Mouse (Mus musculus) embryonic facial prominence, embryonic 11.5 days (tissue): Measurements from ENCODE around the gene Sec22c. TPM values are rescaled to one million over a fixed set of nuclear protein-coding genes. Genes with fewer than 3 reads are reported as not detected.

Experiments
- ATAC-seq: fragments of 200-750 bp; cut with Nextera tagmentation; replicated peaks from 2 replicates; pipeline ENCODE4 v1.8.0; 2017; ENCODE audit warnings: low read depth; ENCODE audit not compliant: insufficient number of reproducible peaks, low FRiP score, low TSS enrichment
- DNase-seq: peaks from one replicate; pipeline ENCODE4 v3.0.0-alpha.2; 2015; ENCODE audit warnings: low spot score
- H3K27ac ChIP-seq: fragments of 300-500 bp; sonication (generic); replicated peaks from 2 replicates; pipeline ENCODE4 v1.5.1; 2014; ENCODE audit warnings: mild to moderate bottlenecking, low read depth, low read length, control low read depth
- H3K27me3 ChIP-seq: fragments of 300-500 bp; sonication (generic); 2 replicates; pipeline ENCODE4 v1.6.1; 2014; ENCODE audit warnings: mild to moderate bottlenecking, low read length, moderate library complexity, mixed read lengths; ENCODE audit not compliant: control insufficient read depth, insufficient read depth
- H3K36me3 ChIP-seq: fragments of 300-500 bp; sonication (generic); replicated peaks from 2 replicates; pipeline ENCODE4 v1.6.1; 2014; ENCODE audit warnings: low read depth, mild to moderate bottlenecking, low read length, moderate library complexity, mixed read lengths; ENCODE audit not compliant: control insufficient read depth, insufficient read depth
- H3K4me1 ChIP-seq: fragments of 300-500 bp; sonication (generic); 2 replicates; pipeline ENCODE4 v1.6.1; 2014; ENCODE audit warnings: low read length, mixed read lengths; ENCODE audit not compliant: control insufficient read depth, insufficient read depth
- H3K4me2 ChIP-seq: fragments of 300-500 bp; sonication (generic); 2 replicates; pipeline ENCODE4 v1.6.1; 2014; ENCODE audit warnings: low read depth, mild to moderate bottlenecking, control low read depth, low read length, moderate library complexity
- H3K4me3 ChIP-seq: fragments of 300-500 bp; sonication (generic); 2 replicates; pipeline ENCODE4 v1.5.1; 2014; ENCODE audit warnings: low read depth, low read length, control low read depth
- H3K9ac ChIP-seq: fragments of 300-500 bp; sonication (generic); replicated peaks from 2 replicates; pipeline ENCODE4 v1.6.1; 2014; ENCODE audit warnings: mild to moderate bottlenecking, control low read depth, low read length
- H3K9me3 ChIP-seq: fragments of 300-500 bp; sonication (generic); replicated peaks from 2 replicates; pipeline ENCODE4 v1.6.1; 2016; ENCODE audit warnings: mild to moderate bottlenecking, low read length, inconsistent platforms, mixed read lengths; ENCODE audit not compliant: control insufficient read depth
- WGBS: fragments of 180-500 bp; shearing (Covaris S2); extraction: QIAGEN DNeasy Blood & Tissue Kit; methylation state at CpG from one replicate; pipeline ENCODE4 v1.1.7; 2014; 5-methylcytosine and 5-hydroxymethylcytosine counted together
- polyA plus RNA-seq: library from polyadenylated mRNA; unstranded; fragments of >200 nt; fragmentation: Nextera tagmentation; extraction: Ambion mirVana; gene quantifications from 2 replicates; pipeline ENCODE4 v1.2.1, GENCODE M21; 2014

Gene Sec22c
- polyA plus RNA-seq, 1 experiment from 2014 or later: 11.6 TPM

DNA sequence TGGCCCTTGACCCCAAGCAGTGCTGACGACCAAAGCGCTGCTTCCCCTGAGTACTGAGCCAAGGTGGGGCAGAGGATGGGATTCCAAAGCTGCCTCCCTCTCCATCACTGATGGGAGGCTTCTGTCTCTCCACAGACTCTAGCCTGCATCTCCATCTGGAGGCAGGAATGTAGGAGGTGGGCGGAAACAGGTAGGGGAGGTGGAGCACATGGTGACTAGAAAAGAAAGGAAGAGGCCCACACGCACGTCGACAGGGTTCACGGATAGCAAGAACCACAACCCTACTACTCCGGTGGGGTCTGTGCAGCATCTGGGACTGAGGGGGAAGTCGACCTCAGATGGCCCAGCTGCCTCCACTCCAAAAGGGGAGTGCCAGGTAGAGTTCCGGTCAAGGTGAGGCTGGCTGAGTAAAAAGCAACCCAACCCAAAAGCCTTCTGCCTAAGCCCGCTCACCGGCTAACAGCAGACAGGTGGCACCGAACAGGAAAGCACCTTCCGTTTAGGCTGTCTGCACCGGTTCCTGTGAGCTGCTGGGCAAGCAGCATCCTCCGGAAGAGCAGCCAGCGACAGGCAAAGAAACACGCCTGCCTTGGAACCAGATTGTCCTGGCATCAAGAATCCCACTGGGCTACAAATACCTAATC is 23.1 kb downstream of the Sec22c start:
- 79% methylated on average over 18 of the region's 18 CpGs for WGBS
- H3K36me3 ChIP-seq: no peaks in the 10 kb centered on the region; the same call in 1 of the 2 replicates
- no peak for DNase-seq

DNA sequence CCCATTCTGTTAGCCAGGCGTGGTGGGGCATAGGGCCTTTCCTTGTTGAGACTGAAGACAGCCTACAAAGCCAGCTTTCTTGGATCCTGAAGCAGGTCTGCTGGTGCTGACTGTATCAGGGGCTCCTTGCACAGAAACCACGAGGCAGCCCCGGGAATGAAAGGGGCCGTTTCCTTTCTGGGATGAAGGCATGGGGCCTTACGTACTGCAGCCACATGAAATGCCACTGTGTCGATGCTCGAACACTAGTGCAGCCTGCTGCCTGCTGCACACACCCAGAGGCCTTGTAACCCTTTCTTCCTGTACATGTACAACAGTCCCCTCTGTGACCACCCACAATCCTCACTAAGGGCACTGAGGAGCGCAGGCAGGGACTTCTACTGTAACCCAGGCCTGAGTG is 24.1 kb downstream of the Sec22c start:
- ATAC-seq (no peak), DNase-seq (no peak)
- no peak overlapping the region for H3K4me3 ChIP-seq
- H3K36me3 ChIP-seq: no peaks in the 10 kb centered on the region; the same call in 1 of the 2 replicates
- no peaks in the 10 kb centered on the region for H3K27me3 ChIP-seq
- no peak overlapping the region for H3K9ac ChIP-seq
- 75% methylated on average over 8 of the region's 8 CpGs for WGBS
- no peaks in the 10 kb centered on the region for H3K4me1 ChIP-seq
- H3K9me3 ChIP-seq: no peaks in the 10 kb centered on the region
- no peak overlapping the region for H3K4me2 ChIP-seq
- H3K27ac ChIP-seq: no peak overlapping the region

More for the DNA sequence above, 23.1 kb downstream of the Sec22c start:
- Histone ChIP-seq H3K27me3 (no peaks in the 10 kb centered on the region), H3K9me3 (no peaks in the 10 kb centered on the region), H3K4me2 (no peak overlapping the region), H3K4me1 (no peaks in the 10 kb centered on the region), H3K4me3 (no peak overlapping the region), H3K27ac (no peak overlapping the region), H3K9ac (no peak overlapping the region)
- ATAC-seq: no peak

DNA sequence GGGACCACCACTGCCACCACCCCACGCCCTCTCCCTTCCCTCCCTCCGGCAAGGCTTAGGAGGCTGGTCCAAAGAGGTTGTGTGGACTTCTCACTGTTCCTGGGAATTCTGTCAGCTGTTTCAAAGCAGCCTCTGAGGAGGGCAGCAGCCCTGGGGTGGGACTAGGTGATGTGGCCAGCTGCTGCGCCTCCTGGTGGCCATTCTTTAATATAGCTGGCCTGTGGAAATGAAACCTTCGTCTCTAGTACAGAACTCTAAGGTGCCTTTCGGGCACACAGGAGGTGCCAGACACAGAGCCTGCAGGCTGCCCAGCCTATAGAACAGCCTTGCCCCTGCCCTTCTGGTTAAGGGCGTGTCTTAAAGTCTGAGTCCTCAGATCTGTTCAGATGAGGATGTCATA is 25.7 kb downstream of the Sec22c start:
- ATAC-seq (peak; percentile 81), DNase-seq (peak; percentile 76)
- Histone ChIP-seq H3K27ac (no peak overlapping the region), H3K4me3 (no peak overlapping the region), H3K36me3 (no peaks in the 10 kb centered on the region; the same call in 1 of the 2 replicates), H3K9ac (no peak overlapping the region), H3K9me3 (no peaks in the 10 kb centered on the region), H3K27me3 (no peaks in the 10 kb centered on the region), H3K4me2 (no peak overlapping the region), H3K4me1 (no peaks in the 10 kb centered on the region)
- WGBS: 21% methylated on average over 6 of the region's 6 CpGs

DNA sequence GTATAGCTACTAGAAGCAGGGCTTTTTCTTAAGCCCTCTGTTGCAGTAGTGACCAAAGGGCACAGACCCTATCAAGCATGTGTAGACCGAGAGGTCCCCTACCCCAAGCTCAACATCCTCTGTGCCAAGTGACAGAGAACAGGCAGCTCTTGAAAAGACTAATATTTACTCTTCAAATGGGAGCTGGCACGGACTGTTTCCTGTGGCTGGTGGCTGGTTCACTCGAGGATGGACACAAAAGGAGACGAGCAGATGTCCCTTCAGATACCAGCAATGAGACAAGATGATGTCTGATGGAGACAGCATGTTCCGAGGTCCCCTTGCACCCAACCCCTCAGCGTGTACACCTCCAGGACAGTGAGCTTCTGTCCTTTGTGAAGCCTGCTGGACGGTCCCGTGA is 27.8 kb downstream of the Sec22c start:
- no peak overlapping the region for H3K9ac ChIP-seq
- no peaks in the 10 kb centered on the region for H3K9me3 ChIP-seq
- H3K4me2 ChIP-seq: no peak overlapping the region
- no peaks in the 10 kb centered on the region for H3K4me1 ChIP-seq
- DNase-seq (no peak), ATAC-seq (no peak)
- H3K36me3 ChIP-seq: no peaks in the 10 kb centered on the region
- H3K27ac ChIP-seq: no peak overlapping the region
- no peaks in the 10 kb centered on the region for H3K27me3 ChIP-seq
- WGBS: 81% methylated on average over 8 of the region's 8 CpGs
- no peak overlapping the region for H3K4me3 ChIP-seq

DNA sequence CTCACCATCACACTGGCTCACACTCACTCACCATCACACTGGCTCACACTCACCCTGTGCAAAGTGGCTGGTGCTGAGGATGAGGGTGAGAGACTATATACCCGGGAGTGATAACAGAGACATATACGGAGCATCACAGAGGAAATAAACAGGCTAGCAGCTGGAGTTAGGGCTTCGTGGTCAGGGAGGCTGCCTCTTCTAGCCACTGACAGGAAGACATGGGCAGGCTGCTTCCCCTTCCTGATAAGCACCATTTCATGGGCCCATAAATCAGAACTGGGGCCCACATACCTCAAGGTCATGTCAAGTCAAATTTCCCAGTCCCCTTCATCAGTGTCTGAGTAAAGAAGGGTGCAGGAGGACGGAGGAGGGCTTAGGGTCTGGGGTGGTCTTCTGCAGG is 28.2 kb downstream of the Sec22c start:
- H3K4me3 ChIP-seq: no peak overlapping the region
- H3K4me1 ChIP-seq: no peaks in the 10 kb centered on the region
- no peaks in the 10 kb centered on the region for H3K36me3 ChIP-seq
- 87% methylated on average over 4 of the region's 4 CpGs for WGBS
- H3K9ac ChIP-seq: no peak overlapping the region
- no peak for ATAC-seq
- H3K27me3 ChIP-seq: no peaks in the 10 kb centered on the region
- H3K4me2 ChIP-seq: no peak overlapping the region
- no peak for DNase-seq
- H3K27ac ChIP-seq: no peak overlapping the region
- no peaks in the 10 kb centered on the region for H3K9me3 ChIP-seq

DNA sequence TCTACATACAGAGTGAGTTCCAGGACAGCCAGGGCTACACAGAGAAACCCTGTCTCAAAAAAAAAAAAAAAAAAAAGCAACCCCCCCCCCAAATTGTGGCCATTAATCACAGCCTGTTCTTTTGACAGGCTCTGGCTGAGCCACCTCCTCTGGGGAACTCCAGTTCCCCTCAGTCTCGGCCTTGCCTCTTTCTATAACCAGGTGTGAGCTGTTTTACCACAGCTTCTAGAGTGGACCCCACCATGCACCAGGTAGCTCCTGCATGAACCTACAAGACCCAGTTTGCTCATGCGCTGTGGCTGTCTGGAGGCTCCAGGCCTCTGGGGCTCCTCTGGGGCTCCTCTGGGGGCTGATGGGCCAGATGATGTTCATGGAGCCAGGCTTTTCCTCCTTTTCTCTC is 29.7 kb downstream of the Sec22c start:
- Histone ChIP-seq H3K27ac (no peak overlapping the region), H3K4me2 (no peak overlapping the region), H3K4me1 (no peaks in the 10 kb centered on the region), H3K36me3 (no peaks in the 10 kb centered on the region), H3K4me3 (no peak overlapping the region), H3K27me3 (no peaks in the 10 kb centered on the region), H3K9me3 (no peaks in the 10 kb centered on the region), H3K9ac (no peak overlapping the region)
- 81% methylated on average over 2 of the region's 2 CpGs for WGBS
- ATAC-seq (no peak), DNase-seq (no peak)

DNA sequence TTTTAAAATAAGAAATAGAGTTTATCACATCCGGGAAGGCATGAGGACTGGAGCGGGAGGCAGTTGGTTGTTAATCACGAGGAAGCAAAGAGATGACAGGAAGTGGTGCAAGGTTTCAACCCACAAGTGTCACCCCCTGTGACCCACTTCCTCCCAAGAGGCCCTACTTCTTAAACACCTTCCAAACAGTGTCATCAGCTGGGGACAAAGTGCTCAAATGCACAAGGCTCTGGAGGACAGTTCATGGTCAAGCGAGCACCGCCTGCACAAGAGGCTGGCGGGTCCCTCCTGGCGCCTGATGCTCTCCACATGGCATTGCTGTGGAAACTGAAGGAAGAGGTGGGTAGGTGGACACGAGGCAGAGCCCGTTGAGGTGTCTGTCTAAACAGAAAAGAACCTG is 30.3 kb downstream of the Sec22c start:
- Histone ChIP-seq H3K4me2 (no peak overlapping the region), H3K27me3 (no peaks in the 10 kb centered on the region), H3K4me1 (no peaks in the 10 kb centered on the region), H3K27ac (no peak overlapping the region), H3K9ac (no peak overlapping the region), H3K4me3 (no peak overlapping the region), H3K9me3 (no peaks in the 10 kb centered on the region), H3K36me3 (no peaks in the 10 kb centered on the region)
- no peak for DNase-seq
- no peak for ATAC-seq
- WGBS: 84% methylated on average over 9 of the region's 9 CpGs

DNA sequence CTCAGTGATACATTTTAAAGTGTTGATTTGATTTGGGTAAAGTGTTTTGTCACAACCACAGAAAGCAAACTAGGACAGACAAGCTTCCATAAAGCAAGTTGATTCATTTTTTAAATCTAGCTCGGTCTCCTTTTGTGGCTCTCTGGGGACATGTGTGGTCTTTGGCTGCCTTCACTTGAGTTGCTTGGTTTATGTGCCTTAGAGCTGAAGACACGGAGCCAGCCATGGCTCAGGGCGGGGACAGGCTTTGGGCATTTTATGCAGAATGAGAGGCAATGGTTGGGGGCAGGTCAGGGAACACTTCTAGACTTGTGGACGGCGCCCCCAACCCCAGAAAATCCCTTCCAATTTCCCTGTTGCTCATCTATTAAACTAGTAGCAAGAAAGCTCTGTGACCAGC is 31.6 kb downstream of the Sec22c start:
- Histone ChIP-seq H3K4me1 (no peaks in the 10 kb centered on the region), H3K9me3 (no peaks in the 10 kb centered on the region), H3K9ac (no peak overlapping the region), H3K36me3 (no peaks in the 10 kb centered on the region), H3K4me3 (no peak overlapping the region), H3K27me3 (no peaks in the 10 kb centered on the region), H3K4me2 (no peak overlapping the region), H3K27ac (no peak overlapping the region)
- ATAC-seq: no peak
- WGBS: 88% methylated on average over 5 of the region's 5 CpGs
- DNase-seq: no peak
